Mouse (Mus musculus): ENCODE data around the gene Zfp579. TPM values are rescaled to one million over a fixed set of nuclear protein-coding genes. Genes with fewer than 3 reads are reported as not detected.

Zfp579 gene
- 6.4 and 7.8 TPM in 2 replicates for polyA plus RNA-seq (2012; rRNA removed)

DNA sequence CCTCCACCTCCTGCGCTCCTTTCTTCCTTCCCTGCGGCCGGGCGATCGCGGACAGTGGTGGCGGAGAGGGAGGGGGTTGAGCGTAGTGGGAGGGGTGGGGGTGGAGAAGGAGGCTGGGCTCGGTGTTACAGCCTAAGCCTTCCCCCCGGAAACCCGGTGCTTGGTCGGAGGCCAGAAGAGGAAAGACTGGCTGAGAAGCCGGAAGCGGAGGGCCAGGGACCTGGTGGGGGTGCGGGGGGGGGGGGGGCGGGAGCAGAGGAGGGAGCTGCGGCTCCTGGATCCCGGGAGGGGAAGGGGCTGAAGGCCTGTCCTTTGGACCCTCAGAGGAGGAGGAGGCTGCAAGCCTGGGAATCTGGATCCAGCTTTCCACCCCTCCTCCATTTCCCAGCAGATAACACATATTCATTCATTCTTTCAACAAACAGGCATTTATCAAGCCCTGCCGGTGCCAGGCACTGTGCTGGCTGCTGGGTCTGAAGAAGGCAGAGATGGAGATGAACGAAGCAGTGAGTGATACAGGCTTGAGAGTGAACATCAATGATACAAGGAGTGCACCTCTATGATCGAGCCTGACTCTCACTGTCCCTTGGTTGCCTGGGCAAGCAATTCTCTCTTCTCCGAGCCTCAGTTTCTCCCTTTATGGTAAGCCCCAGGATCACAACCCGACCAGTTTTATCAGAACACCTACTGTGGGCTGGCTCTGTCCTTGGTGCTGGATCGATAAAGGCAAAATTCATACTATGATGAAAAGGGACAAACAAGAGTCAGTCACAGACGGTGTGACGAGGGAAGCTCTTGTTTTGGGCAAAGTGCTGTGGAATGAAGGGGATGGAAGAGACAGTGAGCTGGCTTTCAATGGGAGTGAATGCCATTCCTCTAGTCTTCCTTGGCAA lies at the start of gene Zfp579:
Gene Zfp579, minus strand, starts transcription at position 156 of the 893 bp plus-strand sequence.

DNA sequence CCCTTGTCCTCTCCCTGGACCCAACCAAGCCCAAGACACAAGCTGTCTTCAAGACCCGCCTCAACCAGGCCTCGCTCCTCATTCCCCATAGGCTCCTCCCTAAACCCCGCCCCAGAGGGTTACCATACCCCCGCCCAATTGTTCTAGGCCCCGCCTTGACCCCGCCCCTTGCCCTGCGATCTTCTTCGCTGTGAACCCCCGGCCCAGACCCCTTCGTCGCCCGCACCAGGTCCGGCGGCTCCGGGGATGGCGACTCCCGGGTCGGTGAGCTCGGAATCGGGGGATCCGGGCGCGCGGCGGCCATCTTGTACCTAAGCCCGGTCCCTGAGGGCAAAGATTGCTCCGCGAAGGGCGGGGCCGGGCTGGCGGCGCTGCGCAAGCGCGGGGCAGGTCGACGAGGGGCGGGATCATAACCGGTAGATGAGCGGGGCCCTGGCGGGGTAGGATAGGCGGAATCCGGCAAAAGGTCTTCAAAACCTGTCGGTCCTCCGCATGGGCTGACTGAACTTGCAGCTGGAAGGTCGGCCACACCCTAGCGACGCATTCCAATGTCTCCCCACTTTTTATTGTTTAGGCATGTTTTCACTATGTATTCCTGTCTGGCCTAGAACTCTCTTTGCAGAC lies 42.3 kb upstream of the Zfp579 start, which contains the start of gene Zfp784:
Gene Zfp784, minus strand, starts transcription at position 338 of the 624 bp plus-strand sequence.

DNA sequence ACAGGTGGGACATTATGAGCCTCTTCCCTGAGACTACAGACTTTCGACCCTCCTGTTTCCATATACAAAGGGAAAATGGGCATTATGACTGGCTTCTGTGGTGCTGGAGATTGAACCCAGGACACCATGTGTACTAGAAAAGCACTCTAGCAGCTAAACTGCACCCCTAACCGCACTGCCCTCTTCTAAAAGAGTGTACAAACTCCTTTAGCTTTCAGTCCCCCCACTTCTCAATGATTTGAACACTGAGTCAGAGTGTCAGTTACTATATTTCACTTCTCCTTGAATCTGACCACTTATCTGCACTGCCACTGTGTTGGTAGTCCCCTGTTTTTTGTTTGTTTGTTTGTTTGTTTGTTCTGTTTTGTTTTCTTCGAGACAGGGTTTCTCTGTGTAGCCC lies 37.9 kb upstream of the Zfp579 start, which contains the start of gene 4632433K11Rik:
Gene 4632433K11Rik, plus strand, starts transcription at position 301 of the 400 bp plus-strand sequence.

DNA sequence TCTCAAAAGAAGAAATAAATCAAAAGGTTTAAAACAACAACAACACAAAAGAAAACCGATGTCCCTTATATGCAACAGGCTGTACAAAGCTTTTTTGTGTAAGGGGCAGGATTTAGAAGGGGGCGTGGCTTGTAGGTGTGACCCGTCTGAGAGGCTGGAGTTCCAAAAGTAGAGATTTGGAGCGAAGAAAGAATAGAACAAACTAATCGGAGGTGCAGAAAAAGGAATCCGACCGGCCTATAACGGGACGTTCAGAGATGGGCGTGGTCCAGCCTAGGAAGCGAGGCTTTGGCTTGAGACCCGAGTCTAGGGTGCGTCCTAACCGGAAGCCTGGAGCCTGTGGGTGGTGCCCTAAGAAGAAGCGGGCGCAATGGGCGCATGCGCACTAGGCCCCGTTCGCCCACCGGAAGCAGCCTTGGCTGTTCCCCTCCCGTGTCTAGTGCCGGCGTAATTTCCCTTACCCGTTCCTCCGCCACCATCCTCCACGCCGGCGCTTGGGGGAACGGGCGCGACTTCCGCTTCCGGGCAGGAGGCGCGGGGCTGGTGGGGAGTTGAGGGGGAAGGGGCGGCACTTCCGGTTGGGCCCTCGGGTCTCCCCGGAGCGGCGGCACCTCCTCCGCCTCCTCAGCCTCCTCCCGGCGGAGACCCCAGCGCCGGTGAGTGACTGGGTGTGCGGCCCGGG lies 24.2 kb upstream of the Zfp579 start, which contains the start of the genes Zfp865 and Ccdc106:
Gene Zfp865, plus strand, starts transcription at position 377 of the 682 bp plus-strand sequence.
Gene Ccdc106, plus strand, starts transcription at position 554 of the 682 bp plus-strand sequence.

DNA sequence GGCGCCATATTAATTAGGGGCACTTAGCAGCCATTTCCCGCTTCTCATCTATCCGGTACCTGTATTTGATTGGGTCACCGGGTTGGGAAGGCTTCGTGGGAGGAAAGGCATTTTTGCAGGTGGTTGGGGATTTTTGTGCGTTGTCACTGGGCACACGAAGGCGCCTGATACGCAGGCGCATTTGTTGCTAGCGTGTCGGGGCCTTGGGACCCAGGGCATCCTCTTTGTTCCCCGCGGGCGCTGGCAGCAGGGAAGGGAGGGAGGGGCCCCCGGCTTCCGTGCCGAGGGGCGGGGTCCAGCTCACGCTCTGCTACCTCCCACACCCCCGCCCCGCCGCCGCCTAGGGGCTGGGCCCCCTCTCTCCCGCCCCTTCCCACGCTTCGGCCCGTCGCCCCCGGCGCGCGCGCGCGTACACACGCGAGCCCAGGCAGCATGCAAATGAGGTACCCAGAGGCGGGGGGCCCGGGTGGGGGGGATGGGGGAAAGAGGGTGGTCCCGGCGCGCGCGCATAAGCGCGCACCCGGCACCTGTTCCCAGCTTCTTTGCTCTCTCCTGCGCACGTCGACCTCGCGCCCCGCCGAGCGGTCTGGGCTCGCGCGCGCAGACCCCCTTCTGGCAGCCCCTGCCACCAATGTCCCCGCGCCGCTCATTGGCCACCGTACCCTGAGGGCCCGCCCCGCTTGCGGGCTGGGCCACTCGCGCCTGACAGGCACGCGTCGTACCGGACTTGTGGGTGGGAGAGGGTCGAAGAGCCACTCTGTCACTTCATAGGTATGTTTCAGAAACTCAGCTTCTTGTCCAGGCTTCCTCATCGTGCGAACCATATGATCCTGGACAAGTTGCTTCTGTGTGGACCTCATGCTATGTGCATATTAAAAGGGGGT lies 19.4 kb upstream of the Zfp579 start, which contains the start of gene Gm44973:
Gene Gm44973, plus strand, starts transcription at position 379 of the 884 bp plus-strand sequence.

DNA sequence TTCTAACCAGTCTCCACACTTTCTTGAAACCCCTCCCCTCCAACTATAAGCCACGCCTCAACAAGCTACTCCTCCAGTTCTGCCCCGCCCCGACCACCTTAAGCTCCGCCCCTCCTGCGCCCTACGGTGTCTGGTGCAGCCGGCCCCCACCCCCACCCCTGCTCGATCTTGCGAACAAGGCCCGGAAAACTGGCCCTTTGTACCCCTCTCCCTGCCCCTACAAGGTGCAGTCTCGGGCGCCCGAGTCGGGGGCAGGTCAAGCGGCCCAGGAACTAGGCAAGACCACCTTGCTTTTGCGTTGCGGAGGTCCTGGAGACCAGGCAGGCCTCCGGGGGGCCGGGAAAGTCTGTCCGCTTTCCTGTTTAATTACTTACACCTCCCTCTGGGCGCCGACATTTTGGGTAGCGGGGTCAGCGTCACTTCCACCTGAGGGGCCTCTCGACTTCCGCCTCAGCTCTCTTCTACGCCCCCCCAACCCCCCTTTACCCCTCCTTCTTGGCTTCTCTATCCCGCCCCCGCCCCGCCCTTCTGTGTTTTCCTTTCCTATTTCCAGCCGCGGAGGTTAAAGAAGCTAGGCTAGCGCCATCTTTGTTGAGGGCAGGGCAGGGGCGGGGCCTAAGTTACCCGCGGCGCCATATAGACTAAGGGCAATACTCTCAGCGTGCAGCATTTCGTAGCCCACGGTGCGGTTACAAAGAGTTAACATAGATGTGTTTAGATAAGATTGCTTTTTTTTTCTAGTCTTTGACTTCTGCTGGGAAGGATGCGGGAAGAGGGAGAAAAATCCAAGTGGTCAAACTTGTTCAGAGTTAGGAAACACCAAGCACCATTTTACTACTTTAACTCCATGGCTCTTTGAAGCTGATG lies 18.5 kb upstream of the Zfp579 start, which contains the start of the genes Zfp524 and Fiz1:
Gene Zfp524, plus strand, starts transcription at position 165 of the 867 bp plus-strand sequence.
Gene Fiz1, minus strand, starts transcription at position 447 of the 867 bp plus-strand sequence.

DNA sequence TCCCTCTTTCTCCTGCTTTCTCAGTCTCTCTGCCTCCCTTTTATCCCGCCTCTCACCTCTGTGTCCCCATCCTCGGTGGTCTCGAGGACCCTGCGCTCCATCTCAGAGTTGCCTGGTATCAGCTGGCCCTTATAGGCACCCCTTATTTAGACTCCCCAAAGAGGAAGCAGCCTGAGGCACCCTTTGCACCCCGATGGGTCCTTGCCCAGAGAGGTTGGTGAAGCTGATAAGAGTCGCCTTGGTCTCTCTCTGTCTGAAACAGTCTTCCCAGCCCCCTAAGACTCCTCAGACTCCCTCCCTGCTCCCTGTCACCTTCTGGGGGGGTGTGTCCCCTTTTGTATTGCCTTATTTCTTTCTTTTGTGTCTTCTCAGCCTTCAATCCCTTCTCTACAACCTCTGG lies 24.9 kb downstream of the Zfp579 start, which contains the start of gene Sbk3:
Gene Sbk3, minus strand, starts transcription at position 101 of the 400 bp plus-strand sequence.

DNA sequence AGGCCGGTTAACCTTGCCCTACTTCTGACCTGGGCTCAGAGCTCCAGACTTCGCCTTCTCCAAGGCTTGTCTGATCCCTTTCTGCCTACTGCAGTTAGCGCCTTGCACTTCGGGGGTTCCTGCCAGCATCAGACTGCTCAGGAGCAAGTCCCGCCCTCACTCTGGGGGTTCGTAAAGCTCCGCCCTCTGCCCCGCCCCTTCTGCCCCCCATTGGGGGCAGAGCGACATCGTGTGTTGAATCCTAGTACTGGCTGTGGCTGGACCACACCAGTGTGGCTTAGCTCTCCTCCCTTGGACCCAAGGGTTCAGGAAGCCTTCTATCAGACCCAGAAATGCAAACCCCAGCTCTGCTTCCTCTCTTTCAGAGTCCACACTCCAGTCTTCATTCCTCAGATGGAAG lies 31.7 kb downstream of the Zfp579 start, which contains the start of gene Sbk2:
Gene Sbk2, minus strand, starts transcription at position 135 of the 400 bp plus-strand sequence.

Other genes with a start within 250 kb of the Zfp579 start
- 104 and 108 TPM in 2 replicates for gene Cox6b2, start 243.1 kb downstream of the Zfp579 start, polyA plus RNA-seq (2012; rRNA removed)
- gene Fam71e2, start 224.9 kb downstream of the Zfp579 start, polyA plus RNA-seq (2012; rRNA removed): not detected in 2 replicates
- 0.02 TPM in 2 replicates for gene Il11, start 213.3 kb downstream of the Zfp579 start, polyA plus RNA-seq (2012; rRNA removed)
- not detected in 2 replicates for gene Tmem190, start 213.2 kb downstream of the Zfp579 start, polyA plus RNA-seq (2012; rRNA removed)
- 6.5 and 7.0 TPM in 2 replicates for gene Tmem238, start 206.5 kb downstream of the Zfp579 start, polyA plus RNA-seq (2012; rRNA removed)
- gene Rpl28, start 203.3 kb downstream of the Zfp579 start, polyA plus RNA-seq (2012; rRNA removed): 272 and 305 TPM in 2 replicates
- 224 and 291 TPM in 2 replicates for gene Ube2s, start 183.6 kb downstream of the Zfp579 start, polyA plus RNA-seq (2012; rRNA removed)
- gene Shisa7, start 151.5 kb downstream of the Zfp579 start, polyA plus RNA-seq (2012; rRNA removed): 0.01 and 0.02 TPM in 2 replicates
- gene Isoc2b, start 125.9 kb downstream of the Zfp579 start, polyA plus RNA-seq (2012; rRNA removed): 1.9 and 2.1 TPM in 2 replicates
- 5.9 and 6.6 TPM in 2 replicates for gene Isoc2a, start 119.0 kb downstream of the Zfp579 start, polyA plus RNA-seq (2012; rRNA removed)
- gene Gm36210, start 89.6 kb downstream of the Zfp579 start, polyA plus RNA-seq (2012; rRNA removed): 0.07 and 0.08 TPM in 2 replicates
- 2.6 and 2.8 TPM in 2 replicates for gene Zfp628, start 80.9 kb downstream of the Zfp579 start, polyA plus RNA-seq (2012; rRNA removed)
- 0.36 and 0.53 TPM in 2 replicates for gene Nat14, start 74.1 kb downstream of the Zfp579 start, polyA plus RNA-seq (2012; rRNA removed)
- gene Ssc5d, start 70.4 kb downstream of the Zfp579 start, polyA plus RNA-seq (2012; rRNA removed): 0.08 and 0.35 TPM in 2 replicates
- not detected in 2 replicates for gene Sbk2, start 31.8 kb downstream of the Zfp579 start, polyA plus RNA-seq (2012; rRNA removed)
- 0.02 TPM in 1 of 2 replicates, not detected in the other for gene Sbk3, start 25.0 kb downstream of the Zfp579 start, polyA plus RNA-seq (2012; rRNA removed)
- gene Zfp524, start 18.3 kb upstream of the Zfp579 start, polyA plus RNA-seq (2012; rRNA removed): 8.2 and 9.0 TPM in 2 replicates
- 11.0 and 12.0 TPM in 2 replicates for gene Fiz1, start 18.5 kb upstream of the Zfp579 start, polyA plus RNA-seq (2012; rRNA removed)
- 0.05 and 0.06 TPM in 2 replicates for gene Gm44973, start 19.3 kb upstream of the Zfp579 start, polyA plus RNA-seq (2012; rRNA removed)
- gene Zfp865, start 24.2 kb upstream of the Zfp579 start, polyA plus RNA-seq (2012; rRNA removed): 4.9 and 5.9 TPM in 2 replicates
- gene Ccdc106, start 24.4 kb upstream of the Zfp579 start, polyA plus RNA-seq (2012; rRNA removed): 0.42 and 0.45 TPM in 2 replicates
- not detected in 2 replicates for gene 4632433K11Rik, start 38.0 kb upstream of the Zfp579 start, polyA plus RNA-seq (2012; rRNA removed)
- 0.83 and 1.1 TPM in 2 replicates for gene Zfp784, start 42.3 kb upstream of the Zfp579 start, polyA plus RNA-seq (2012; rRNA removed)
- 1.2 and 1.3 TPM in 2 replicates for gene Zfp580, start 55.4 kb upstream of the Zfp579 start, polyA plus RNA-seq (2012; rRNA removed)
- gene U2af2, start 66.0 kb upstream of the Zfp579 start, polyA plus RNA-seq (2012; rRNA removed): 130 and 139 TPM in 2 replicates
- gene Epn1, start 84.1 kb upstream of the Zfp579 start, polyA plus RNA-seq (2012; rRNA removed): 45.0 and 54.7 TPM in 2 replicates
- gene Rfpl4, start 120.8 kb upstream of the Zfp579 start, polyA plus RNA-seq (2012; rRNA removed): not detected in 2 replicates
- gene Rasl2-9, start 129.8 kb upstream of the Zfp579 start, polyA plus RNA-seq (2012; rRNA removed): 0.14 and 0.20 TPM in 2 replicates
- gene Vmn1r55, start 153.5 kb upstream of the Zfp579 start, polyA plus RNA-seq (2012; rRNA removed): not detected in 2 replicates
- not detected in 2 replicates for gene Vmn1r56, start 200.6 kb upstream of the Zfp579 start, polyA plus RNA-seq (2012; rRNA removed)
- not detected in 2 replicates for gene Vmn1r57, start 222.3 kb upstream of the Zfp579 start, polyA plus RNA-seq (2012; rRNA removed)

Data from liver, embryonic 14 days (tissue).